Mouse (Mus musculus): ENCODE data around the gene Ndufa1.
"Not testable (repeated sequence)": the region's sequence is repeated elsewhere in the genome, so short reads cannot be mapped to it uniquely, and the experiment has no call there.

Ndufa1 gene

GRCm38 (mm10) chrX:37191105-37191743, at the start of gene Ndufa1, which contains the start of gene Rnf113a1:
Gene Ndufa1, minus strand, starts transcription at chrX:37191163.
Gene Rnf113a1, plus strand, starts transcription at chrX:37191245.
- DNase-seq (ENCODE audit: low spot score): peak; percentile 64

GRCm38 (mm10) chrX:37222158-37222557, 31.2 kb upstream of the Ndufa1 start, which contains the start of gene Rhox1:
Gene Rhox1, minus strand, starts transcription at chrX:37222258.
- not testable (repeated sequence) for DNase-seq (ENCODE audit: low spot score)

GRCm38 (mm10) chrX:37210941-37211340, 20.0 kb upstream of the Ndufa1 start, which contains the start of gene Gm9:
Gene Gm9, minus strand, starts transcription at chrX:37211041.
- DNase-seq (ENCODE audit: low spot score): no peak

GRCm38 (mm10) chrX:37198676-37199075, 7.7 kb upstream of the Ndufa1 start:
- DNase-seq (ENCODE audit: low spot score): no peak

- no peak for DNase-seq (ENCODE audit: low spot score)
Measured at GRCm38 (mm10) chrX:37191744-37192379, 899 bp upstream of the Ndufa1 start.

GRCm38 (mm10) chrX:37190755-37191104, 233 bp downstream of the Ndufa1 start:
- no peak for DNase-seq (ENCODE audit: low spot score)

GRCm38 (mm10) chrX:37184401-37184800, 6.6 kb downstream of the Ndufa1 start:
- DNase-seq (ENCODE audit: low spot score): not testable (repeated sequence)

GRCm38 (mm10) chrX:37168742-37169141, 22.2 kb downstream of the Ndufa1 start, which contains the start of gene Akap14:
Gene Akap14, minus strand, starts transcription at chrX:37168842.
- DNase-seq (ENCODE audit: low spot score): no peak

- DNase-seq (ENCODE audit: low spot score): no peak
Measured at GRCm38 (mm10) chrX:37167085-37167484, 23.9 kb downstream of the Ndufa1 start.

GRCm38 (mm10) chrX:37163115-37163514, 27.8 kb downstream of the Ndufa1 start:
- DNase-seq (ENCODE audit: low spot score): no peak

- DNase-seq (ENCODE audit: low spot score): no peak
Measured at GRCm38 (mm10) chrX:37161169-37161568, 29.8 kb downstream of the Ndufa1 start.

GRCm38 (mm10) chrX:37157839-37158238, 33.1 kb downstream of the Ndufa1 start:
- no peak for DNase-seq (ENCODE audit: low spot score)

- no peak for DNase-seq (ENCODE audit: low spot score)
Measured at GRCm38 (mm10) chrX:37144954-37145353, 46.0 kb downstream of the Ndufa1 start.

GRCm38 (mm10) chrX:37144498-37144897, 46.5 kb downstream of the Ndufa1 start:
- not testable (repeated sequence) for DNase-seq (ENCODE audit: low spot score)

GRCm38 (mm10) chrX:37141732-37142131, 49.2 kb downstream of the Ndufa1 start:
- no peak for DNase-seq (ENCODE audit: low spot score)
